Mouse (Mus musculus) bone marrow, adult 2 months (tissue): ENCODE data around the gene Hbq1b.

Experiments used
- CTCF ChIP-seq: fragments of 200-500 bp; IDR thresholded peaks from 2 replicates; pipeline ENCODE4 v1.5.1; 2011; ENCODE audit warnings: low read length, control low read depth; ENCODE audit not compliant: control insufficient read depth, insufficient read depth
- POLR2A ChIP-seq: fragments of 200-500 bp; IDR thresholded peaks from 2 replicates; pipeline ENCODE4 v1.6.1; 2011; ENCODE audit warnings: low read depth, mild to moderate bottlenecking, control low read depth, low read length, borderline replicate concordance; ENCODE audit not compliant: control insufficient read depth

DNA sequence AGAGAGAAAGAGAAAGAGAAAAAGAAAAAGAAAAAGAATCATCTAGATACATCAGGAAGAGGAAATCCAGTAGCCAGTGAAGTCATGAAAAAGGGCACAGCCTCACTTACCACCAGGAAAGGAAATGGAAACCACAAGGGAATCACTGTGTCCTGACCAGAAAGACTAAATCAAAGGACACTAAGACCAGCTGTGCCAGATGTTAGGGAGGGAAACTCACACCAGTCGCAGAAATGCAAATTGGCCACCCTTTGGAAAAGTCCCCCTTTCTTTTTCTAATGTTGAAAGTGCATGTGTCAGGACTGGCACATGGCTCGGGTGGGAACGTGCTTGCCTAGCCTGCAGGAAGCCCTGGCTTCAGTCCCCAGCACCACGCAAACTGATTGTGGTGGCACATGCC lies 15.6 kb upstream of the Hbq1b start:
- TF ChIP-seq POLR2A (no peak), CTCF (no peak; the same call in 1 of the 2 replicates)
